Mouse (Mus musculus) small intestine, adult 2 months (tissue): ENCODE data around the gene Cbfa2t3. TPM values are rescaled to one million over a fixed set of nuclear protein-coding genes. Genes with fewer than 3 reads are reported as not detected.

ENCODE experiments used
- H3K27ac ChIP-seq: fragments of 200-500 bp; 2 replicates; pipeline ENCODE4 v1.5.1; 2012; ENCODE audit warnings: low read depth, low read length, control low read depth, inconsistent platforms; ENCODE audit not compliant: insufficient read depth
- H3K27me3 ChIP-seq: fragments of 200-500 bp; 2 replicates; pipeline ENCODE4 v1.6.1; 2012; ENCODE audit warnings: mild to moderate bottlenecking, moderate library complexity, low read length, inconsistent platforms; ENCODE audit not compliant: control insufficient read depth, insufficient read depth
- H3K36me3 ChIP-seq: fragments of 200-500 bp; 2 replicates; pipeline ENCODE4 v1.6.1; 2012; ENCODE audit warnings: mild to moderate bottlenecking, low read length, control low read depth, inconsistent platforms; ENCODE audit not compliant: control insufficient read depth, insufficient read depth
- H3K4me1 ChIP-seq: fragments of 200-500 bp; 2 replicates; pipeline ENCODE4 v1.6.1; 2012; ENCODE audit warnings: low read length, inconsistent platforms, mixed read lengths; ENCODE audit not compliant: control insufficient read depth, insufficient read depth, insufficient read length
- H3K4me3 ChIP-seq: fragments of 200-500 bp; 2 replicates; pipeline ENCODE4 v1.5.1; 2012; ENCODE audit warnings: low read depth, mild to moderate bottlenecking, control low read depth, inconsistent platforms, low read length, moderate library complexity
- CTCF ChIP-seq: fragments of 200-500 bp; IDR thresholded peaks from 2 replicates; pipeline ENCODE4 v1.5.1; 2012; ENCODE audit warnings: low read depth, mild to moderate bottlenecking, control low read depth, inconsistent platforms, low read length, moderate library complexity, mixed read lengths; ENCODE audit not compliant: insufficient replicate concordance, insufficient read length; ENCODE audit errors: extremely low read depth
- POLR2A ChIP-seq: fragments of 200-500 bp; IDR thresholded peaks from 2 replicates; pipeline ENCODE4 v1.6.1; 2012; ENCODE audit warnings: low read depth, mild to moderate bottlenecking, control low read depth, inconsistent platforms, low read length, moderate library complexity
- WGBS: fragments of 180-500 bp; shearing (Covaris S2); methylation state at CpG from one replicate; pipeline ENCODE4 v1.1.7; 2018; 5-methylcytosine and 5-hydroxymethylcytosine counted together
- polyA plus RNA-seq: library from polyadenylated mRNA; depleted of rRNA; stranded (reverse); fragments of >200 nt; gene quantifications from 2 replicates; pipeline ENCODE4 v1.2.3, GENCODE M21; 2012

Gene Cbfa2t3
- polyA plus RNA-seq, 1 experiment: 14.8 TPM

DNA sequence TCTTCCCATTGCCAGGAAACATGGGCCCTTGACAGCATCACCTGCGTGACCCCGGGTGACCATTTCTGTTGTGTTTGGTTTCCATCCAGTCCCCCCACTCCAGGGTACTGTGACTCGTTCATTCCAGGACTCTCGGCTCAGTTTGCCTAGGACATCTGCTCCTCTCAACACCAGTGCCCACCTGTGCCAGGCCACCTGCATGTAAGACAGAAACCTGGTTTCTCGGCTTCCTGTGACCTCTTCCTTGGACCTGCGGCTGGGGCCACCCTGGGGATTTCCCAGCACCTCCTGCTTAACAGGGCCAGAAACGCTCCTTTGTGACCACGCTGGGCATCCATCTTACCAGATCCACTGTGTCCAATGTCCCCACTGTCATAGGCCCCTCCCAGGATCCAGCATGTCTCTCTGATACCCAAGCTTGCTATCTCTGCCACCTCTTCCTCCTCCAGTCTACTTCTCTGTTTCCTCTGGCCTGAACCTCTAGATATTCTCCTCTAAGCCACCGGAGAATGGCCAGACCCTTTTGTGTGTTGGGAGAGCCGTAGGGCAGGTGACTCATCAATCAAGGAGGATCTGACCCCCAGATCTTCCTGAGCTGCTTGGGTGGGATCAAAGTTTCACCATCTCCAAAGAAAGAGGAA lies 19.1 kb upstream of the Cbfa2t3 start:
- TF ChIP-seq CTCF: no peak

DNA sequence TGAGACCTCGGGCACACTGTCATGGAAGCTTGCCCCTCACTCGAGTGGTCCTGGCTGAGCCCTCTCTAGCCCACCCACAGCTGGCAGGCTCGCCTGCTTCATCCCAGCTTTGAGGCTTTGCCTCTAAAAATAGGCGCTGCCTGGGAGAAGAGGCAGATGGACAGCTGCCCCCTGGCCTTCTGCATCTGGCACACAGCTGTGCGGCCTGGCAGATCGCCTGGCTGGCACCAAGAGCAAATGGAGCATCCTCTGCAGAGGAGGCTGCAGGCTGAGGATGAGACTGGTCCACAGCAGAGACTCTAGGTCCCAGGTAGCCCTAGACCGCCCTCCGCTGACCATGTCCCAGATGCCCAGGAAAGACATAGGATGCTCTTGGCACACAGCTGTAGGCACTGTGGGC lies 17.7 kb upstream of the Cbfa2t3 start:
- Histone ChIP-seq H3K27ac (no peak overlapping the region), H3K27me3 (no peaks in the 10 kb centered on the region), H3K4me3 (no peak overlapping the region), H3K4me1 (peaks cover 30% of the 10 kb centered on the region), H3K36me3 (no peaks in the 10 kb centered on the region)
- 84% methylated on average over 8 of the region's 8 CpGs for WGBS
- TF ChIP-seq POLR2A (no peak), CTCF (no peak)

More for the DNA sequence above, 19.1 kb upstream of the Cbfa2t3 start:
- Histone ChIP-seq H3K27me3 (no peaks in the 10 kb centered on the region), H3K36me3 (no peaks in the 10 kb centered on the region), H3K27ac (no peak overlapping the region), H3K4me3 (no peak overlapping the region), H3K4me1 (peaks cover 27% of the 10 kb centered on the region)
- WGBS: 70% methylated on average over 10 of the region's 10 CpGs

DNA sequence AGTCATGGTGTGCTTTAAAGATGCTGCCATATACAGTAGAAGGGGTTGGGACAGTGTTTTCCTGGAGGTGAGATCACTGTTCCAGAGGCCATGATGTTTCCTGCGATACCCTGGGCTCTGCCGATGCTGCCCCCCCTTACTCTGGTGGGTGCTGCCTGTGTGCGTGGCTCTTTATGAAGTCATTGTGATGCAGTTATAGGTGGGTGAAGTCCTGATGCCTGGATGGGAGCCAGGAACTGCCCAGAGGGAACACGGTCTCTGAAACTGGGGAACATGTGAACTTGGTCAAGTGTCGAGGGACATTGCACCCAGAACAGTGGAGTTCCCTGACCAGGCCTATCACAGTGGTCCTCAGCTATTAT lies 14.2 kb upstream of the Cbfa2t3 start:
- no peak overlapping the region for H3K27ac ChIP-seq
- no peak overlapping the region for H3K4me3 ChIP-seq
- H3K36me3 ChIP-seq: no peaks in the 10 kb centered on the region
- TF ChIP-seq POLR2A: no peak
- TF ChIP-seq CTCF: no peak
- H3K27me3 ChIP-seq: no peaks in the 10 kb centered on the region; the same call in 1 of the 2 replicates
- WGBS: 91% methylated on average over 5 of the region's 5 CpGs
- H3K4me1 ChIP-seq: peaks cover 18% of the 10 kb centered on the region

DNA sequence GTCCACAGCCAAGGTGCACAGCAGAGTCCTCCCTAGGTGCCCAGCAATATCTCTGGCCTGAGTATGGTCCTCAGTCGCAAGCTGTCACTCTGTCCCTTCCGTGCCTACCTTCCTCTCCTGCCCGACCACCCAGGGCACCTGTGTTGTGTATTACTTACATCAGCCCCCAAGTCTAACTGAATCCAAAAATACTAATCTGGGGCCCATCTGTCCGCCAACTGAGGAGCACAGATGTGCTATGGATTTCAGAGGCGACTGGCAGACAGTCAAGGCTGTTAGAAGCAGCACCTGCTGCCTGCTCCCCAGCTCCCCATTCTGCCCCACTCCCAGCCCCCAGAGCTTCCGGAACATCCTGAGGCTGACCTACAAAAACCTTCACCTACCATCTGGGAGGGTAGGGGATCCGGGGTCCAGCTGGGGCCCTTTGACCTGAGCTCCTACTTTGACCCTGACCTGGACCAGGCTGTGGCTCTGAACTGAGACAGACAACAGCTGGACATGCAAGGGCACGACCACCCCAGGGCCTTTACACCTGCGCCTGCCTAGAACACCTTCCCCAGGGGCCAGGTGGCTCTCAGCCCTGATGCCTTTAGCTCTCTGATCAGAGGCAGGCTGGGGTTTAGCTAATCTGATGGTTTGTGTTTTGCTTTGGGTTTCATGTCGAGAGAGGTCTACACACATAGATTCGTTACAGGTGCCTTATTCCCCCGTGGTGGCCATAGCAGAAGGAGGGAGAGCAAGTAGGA lies 13.7 kb upstream of the Cbfa2t3 start:
- 68% methylated on average over 12 of the region's 12 CpGs for WGBS
- no peak for TF ChIP-seq CTCF
- TF ChIP-seq POLR2A: no peak
- no peak overlapping the region for H3K27ac ChIP-seq

DNA sequence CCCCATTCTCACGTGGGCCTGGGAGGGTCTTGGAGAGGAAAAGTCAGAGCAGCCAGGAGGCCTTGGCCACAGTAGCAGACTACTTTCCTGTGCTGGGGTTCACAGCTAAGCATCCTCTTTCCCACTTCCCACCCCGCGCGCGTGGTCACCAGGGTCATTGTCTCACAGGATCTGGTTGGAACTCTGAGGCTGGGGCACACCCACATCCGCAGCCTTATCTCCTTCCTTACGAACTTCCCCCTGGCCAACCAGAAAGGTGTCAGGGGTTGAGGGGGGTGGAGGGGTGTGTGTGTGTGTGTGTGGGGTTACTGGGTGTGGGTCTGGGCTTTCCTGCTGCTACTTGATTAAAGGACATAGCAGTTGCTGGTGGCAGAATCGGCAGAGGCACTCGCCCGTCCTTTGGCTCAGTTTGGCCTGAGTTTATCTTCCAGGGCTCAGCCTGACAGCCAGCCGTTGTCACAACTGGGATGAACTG lies 13.0 kb upstream of the Cbfa2t3 start:
- TF ChIP-seq POLR2A: no peak
- no peak for TF ChIP-seq CTCF
- 45% methylated on average over 11 of the region's 11 CpGs for whole genome bisulfite sequencing
- Histone ChIP-seq H3K4me1 (peaks cover 16% of the 10 kb centered on the region), H3K36me3 (no peaks in the 10 kb centered on the region), H3K4me3 (no peak overlapping the region), H3K27ac (no peak overlapping the region; the same call in 1 of the 2 replicates), H3K27me3 (no peaks in the 10 kb centered on the region; the same call in 1 of the 2 replicates)

More for the DNA sequence above, 13.7 kb upstream of the Cbfa2t3 start:
- no peaks in the 10 kb centered on the region for H3K36me3 ChIP-seq
- no peaks in the 10 kb centered on the region; the same call in 1 of the 2 replicates for H3K27me3 ChIP-seq
- H3K4me1 ChIP-seq: peaks cover 16% of the 10 kb centered on the region
- H3K4me3 ChIP-seq: no peak overlapping the region

DNA sequence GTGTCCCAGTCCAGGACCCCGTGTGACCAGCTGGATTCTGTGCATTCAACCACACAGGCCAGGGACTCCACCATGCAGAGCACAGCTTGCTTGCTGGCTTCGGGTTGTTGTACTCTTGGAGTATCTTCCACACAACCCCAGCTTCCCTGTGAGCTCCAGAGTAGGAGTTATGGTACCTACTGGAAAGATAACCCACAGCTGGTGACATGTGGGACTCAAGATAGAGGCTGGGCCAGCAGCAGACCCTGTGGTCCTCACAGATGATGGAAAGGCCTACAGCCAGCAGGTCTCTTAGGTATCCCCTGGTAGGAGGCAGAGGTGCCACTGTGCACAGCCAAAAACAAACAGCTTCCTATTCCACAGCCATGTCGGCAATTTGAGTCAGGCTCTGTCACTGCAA lies 12.6 kb upstream of the Cbfa2t3 start:
- peaks cover 16% of the 10 kb centered on the region for H3K4me1 ChIP-seq
- H3K4me3 ChIP-seq: no peak overlapping the region
- H3K27ac ChIP-seq: no peak overlapping the region; the same call in 1 of the 2 replicates
- no peaks in the 10 kb centered on the region; the same call in 1 of the 2 replicates for H3K27me3 ChIP-seq
- WGBS: 64% methylated on average over 3 of the region's 3 CpGs
- TF ChIP-seq POLR2A (no peak), CTCF (no peak)
- no peaks in the 10 kb centered on the region for H3K36me3 ChIP-seq
